Mouse (Mus musculus): Measurements from ENCODE around the gene Ehd4.

The Ehd4 gene

DNA sequence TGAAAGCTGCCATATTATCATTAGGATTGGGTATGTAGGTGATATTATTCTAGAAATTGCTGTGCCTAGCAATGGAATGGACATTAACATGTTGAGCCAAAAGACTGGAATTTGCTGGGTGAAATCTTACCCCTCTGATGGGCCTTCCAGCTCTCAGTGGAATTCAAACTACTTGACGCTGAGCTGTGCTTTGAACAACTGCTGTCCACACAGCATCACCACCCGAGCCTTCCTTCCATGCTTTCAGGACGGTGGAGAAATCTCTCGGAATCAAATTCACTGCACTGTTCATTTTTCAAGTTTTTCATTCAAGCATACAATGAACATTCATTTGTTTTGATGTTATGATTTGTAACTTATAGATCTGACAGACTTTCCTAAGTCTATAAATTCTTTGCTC, 10.0 kb downstream of the Ehd4 start:
- no peak for DNase-seq (ENCODE audit: low read depth, low spot score)

- DNase-seq (ENCODE audit: low read depth, low spot score) = no peak
These were observed 12.1 kb downstream of the Ehd4 start for GRCm38 (mm10) chr2:120142336-120142735.

DNA sequence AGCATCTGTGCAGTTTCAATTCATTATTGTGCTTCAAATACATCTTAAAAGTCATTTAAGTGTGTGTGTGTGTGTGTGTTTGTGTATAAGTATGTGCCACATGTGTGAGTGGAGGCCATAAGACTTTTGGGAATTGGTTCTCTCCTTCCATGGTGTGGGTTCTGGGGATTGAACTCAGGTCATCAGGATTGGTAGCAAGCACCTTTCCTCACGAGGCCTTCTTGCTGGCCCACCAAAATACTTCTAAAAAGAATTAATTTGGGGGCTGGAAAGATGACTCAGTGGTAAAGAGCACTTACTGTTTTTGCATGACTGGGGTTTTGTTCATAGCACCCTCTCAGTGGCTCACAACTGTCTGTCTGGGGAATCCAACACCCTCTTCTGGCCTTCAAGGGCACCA, 12.7 kb downstream of the Ehd4 start:
- no peak for DNase-seq (ENCODE audit: low read depth, low spot score)

DNA sequence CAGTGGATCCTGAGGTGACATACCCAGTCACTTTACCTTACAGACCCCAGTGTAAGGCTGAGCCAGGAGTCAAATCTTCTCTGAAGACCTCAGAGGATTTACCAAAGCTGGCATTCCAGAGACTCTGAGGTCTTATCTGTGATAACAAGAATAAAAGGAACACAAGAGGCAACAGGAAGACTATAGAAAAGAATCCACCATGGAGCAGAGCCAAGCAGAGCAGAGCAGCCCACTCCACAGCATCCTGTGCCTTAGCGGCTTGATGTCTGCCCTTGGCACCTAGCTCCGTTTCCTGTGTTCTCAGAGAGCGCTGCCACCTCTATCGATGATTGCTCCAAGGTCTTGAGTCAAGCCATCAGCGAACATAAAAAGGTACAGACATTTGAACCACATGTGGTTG, 14.1 kb downstream of the Ehd4 start:
- DNase-seq (ENCODE audit: low read depth, low spot score) = no peak

DNA sequence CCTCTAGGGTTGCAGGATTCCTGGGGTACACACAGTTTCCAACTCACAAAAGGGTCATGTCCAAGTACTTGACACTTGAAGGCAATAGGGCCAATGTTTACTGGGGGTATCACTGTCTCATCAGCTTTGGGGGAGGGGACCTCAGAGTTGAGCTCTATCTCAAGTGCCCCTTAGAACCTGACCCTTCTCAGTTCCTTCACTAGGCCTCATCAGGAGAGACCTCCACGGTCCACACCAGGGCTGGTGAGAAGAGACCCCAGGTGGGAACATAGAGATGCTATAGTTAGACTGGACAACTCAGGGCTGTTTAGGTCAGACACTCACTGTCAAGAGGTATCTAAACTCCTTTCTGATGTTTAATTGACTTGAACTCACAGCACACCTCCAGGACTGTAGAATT, 15.3 kb downstream of the Ehd4 start:
- DNase-seq (ENCODE audit: low read depth, low spot score) = no peak

DNA sequence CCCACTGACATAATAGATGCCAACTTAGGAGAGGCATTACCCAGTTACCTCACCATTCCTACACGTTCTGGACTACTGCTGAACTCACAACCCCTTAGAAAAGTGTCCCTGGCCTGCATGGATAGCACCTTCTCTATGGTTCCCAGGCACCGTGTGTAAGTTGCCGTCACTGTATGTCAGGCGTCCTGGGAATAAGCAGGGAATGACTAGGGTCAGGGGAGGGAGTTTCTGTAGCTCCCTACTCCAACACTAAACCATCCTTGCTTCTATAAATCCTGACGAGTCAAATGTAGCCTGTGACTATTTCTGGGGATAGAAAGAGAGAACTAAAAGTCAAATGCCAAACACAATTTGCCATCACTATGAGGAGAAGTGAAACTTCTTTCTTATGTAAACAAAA, 17.1 kb downstream of the Ehd4 start:
- DNase-seq (ENCODE audit: low read depth, low spot score) = no peak

DNA sequence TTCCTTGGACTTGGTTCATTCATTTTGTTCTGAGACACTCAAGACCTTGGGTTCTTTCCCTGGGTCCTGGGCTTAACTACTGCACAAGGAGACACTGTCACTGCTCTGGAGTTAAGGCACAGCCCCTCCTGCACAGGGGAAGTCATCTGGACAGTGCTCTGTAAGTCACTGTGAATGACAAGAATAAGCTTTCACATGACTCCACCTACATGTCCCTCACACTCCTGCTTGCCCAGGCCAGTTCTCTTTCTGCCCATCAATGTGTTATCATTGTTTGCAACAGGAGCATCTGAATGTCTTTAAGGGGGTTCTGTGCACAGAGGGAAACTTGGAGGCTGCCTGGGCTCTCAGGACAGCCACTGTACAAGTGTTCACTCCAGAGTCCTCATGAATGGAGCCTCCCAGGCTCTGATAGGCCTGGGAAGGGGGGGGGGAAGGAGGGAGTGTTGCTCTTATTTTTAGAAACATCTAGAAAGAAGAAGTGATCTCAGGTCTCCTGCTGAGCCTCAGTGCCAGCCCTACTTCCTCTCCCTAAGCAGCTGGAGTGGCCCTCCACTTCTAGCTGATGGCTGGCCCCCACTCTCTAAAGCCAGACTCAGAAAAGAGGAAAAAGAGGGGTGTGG, 19.8 kb downstream of the Ehd4 start:
- no peak for DNase-seq (ENCODE audit: low read depth, low spot score)

- no peak for DNase-seq (ENCODE audit: low read depth, low spot score)
These were observed 22.5 kb downstream of the Ehd4 start for GRCm38 (mm10) chr2:120131881-120132280.

GRCm38 (mm10) chr2:120129252-120129908, 25.0 kb downstream of the Ehd4 start:
- DNase-seq (ENCODE audit: low read depth, low spot score) = no peak

DNA sequence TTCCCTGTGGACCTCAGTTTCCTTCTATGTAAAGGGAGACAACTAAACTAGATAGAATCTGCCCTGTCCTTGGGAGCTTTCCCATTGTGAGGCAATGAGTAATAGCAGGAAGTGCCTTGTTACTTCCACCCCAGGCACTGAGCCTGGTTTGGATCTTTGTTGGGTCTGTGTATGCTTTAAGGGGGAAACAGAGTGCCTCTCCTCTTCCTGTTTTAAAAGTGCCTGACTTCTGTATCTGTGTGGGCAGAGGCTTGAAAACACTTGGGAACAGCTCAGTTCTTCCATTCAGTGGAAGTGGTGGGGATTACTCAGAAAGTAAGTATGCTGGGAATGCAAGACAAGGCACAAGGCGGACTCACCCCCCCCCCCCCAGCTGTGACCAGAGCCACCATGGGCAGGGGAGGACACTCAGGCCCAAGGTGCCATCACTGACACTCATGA, 25.8 kb downstream of the Ehd4 start:
- DNase-seq (ENCODE audit: low read depth, low spot score) = no peak

DNA sequence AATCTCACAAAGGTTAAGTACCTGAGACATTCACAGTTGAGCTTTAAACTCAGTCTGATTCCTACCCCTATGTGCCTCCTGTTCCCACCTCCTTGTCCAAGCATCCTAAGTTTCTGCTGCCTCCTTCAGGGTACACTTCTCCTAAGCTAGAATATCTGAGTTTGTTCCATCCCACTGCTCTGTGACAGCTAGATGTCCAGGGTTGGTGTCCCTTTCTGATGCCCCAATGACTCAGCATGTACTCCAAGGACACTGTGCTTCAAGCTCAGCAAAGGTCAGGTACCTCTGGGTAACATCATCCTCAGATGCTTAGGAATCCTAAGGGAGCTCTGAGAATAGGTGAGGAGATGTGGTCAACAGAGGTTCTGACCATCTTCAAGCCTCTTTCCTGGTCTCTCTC, 26.4 kb downstream of the Ehd4 start:
- no peak for DNase-seq (ENCODE audit: low read depth, low spot score)

DNA sequence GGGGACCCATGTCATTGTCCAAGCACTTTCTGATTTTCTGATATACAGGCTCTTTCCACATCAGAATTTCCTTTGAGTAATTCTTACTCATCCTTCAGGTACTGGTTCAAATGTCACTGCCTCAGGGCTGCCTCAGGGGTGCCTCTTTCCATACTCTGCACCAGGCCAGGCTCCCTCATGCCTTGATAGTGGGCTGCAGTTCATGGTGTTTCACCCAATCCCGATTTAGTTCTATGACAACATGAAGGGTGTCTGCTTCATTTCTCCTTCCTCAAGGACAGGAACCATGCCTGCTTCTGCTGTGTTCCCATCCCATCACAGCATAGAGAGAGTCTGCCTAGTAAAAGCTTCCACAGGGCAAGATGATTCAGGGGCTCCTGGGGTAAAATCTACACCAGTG, 27.5 kb downstream of the Ehd4 start:
- no peak for DNase-seq (ENCODE audit: low read depth, low spot score)

GRCm38 (mm10) chr2:120126408-120126807, 28.0 kb downstream of the Ehd4 start:
- no peak for DNase-seq (ENCODE audit: low read depth, low spot score)

GRCm38 (mm10) chr2:120125461-120125860, 28.9 kb downstream of the Ehd4 start:
- DNase-seq (ENCODE audit: low read depth, low spot score) = no peak

- no peak for DNase-seq (ENCODE audit: low read depth, low spot score)
These were observed 29.5 kb downstream of the Ehd4 start for GRCm38 (mm10) chr2:120124946-120125345.

- DNase-seq (ENCODE audit: low read depth, low spot score) = no peak
These were observed 30.3 kb downstream of the Ehd4 start for GRCm38 (mm10) chr2:120124096-120124495.

- DNase-seq (ENCODE audit: low read depth, low spot score) = no peak
These were observed 31.4 kb downstream of the Ehd4 start for GRCm38 (mm10) chr2:120122983-120123382.

GRCm38 (mm10) chr2:120117346-120117745, 37.1 kb downstream of the Ehd4 start:
- DNase-seq (ENCODE audit: low read depth, low spot score) = no peak

- DNase-seq (ENCODE audit: low read depth, low spot score) = no peak
These were observed 38.0 kb downstream of the Ehd4 start for GRCm38 (mm10) chr2:120116362-120116761.

- DNase-seq (ENCODE audit: low read depth, low spot score) = no peak
These were observed 39.4 kb downstream of the Ehd4 start for GRCm38 (mm10) chr2:120114977-120115376.

- no peak for DNase-seq (ENCODE audit: low read depth, low spot score)
These were observed 40.4 kb downstream of the Ehd4 start for GRCm38 (mm10) chr2:120113963-120114362.

GRCm38 (mm10) chr2:120113476-120113875, 40.9 kb downstream of the Ehd4 start:
- no peak for DNase-seq (ENCODE audit: low read depth, low spot score)

DNA sequence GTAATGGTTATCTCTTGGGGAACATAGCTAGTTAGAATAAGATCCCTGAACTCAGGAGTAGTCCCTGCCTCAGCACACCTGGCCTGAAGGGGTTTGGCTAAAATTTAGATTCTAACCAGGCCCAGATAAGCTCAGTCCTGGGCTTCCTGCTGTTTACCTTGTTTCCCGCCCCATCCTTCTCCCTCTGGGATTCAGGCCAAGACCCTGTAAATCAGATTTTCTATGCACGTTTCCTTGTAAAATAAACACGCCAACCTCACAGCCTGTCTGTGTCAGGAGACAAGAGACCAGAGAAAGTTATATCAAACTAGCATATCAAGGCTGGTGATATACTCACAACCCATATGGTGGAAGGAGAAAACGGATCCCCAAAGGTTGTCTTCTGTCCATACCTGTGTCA, 42.8 kb downstream of the Ehd4 start:
- no peak for DNase-seq (ENCODE audit: low read depth, low spot score)

GRCm38 (mm10) chr2:120111172-120111571, 43.2 kb downstream of the Ehd4 start:
- no peak for DNase-seq (ENCODE audit: low read depth, low spot score)

Measured in retina, postnatal 7 days (tissue).